Mouse (Mus musculus): Measurements from ENCODE around the gene Mapk8ip1. TPM values are rescaled to one million over a fixed set of nuclear protein-coding genes. Genes with fewer than 3 reads are reported as not detected.

The Mapk8ip1 gene
- 1 to 10 TPM; 1.2 to 1.5 TPM for total RNA-seq (2023)

DNA sequence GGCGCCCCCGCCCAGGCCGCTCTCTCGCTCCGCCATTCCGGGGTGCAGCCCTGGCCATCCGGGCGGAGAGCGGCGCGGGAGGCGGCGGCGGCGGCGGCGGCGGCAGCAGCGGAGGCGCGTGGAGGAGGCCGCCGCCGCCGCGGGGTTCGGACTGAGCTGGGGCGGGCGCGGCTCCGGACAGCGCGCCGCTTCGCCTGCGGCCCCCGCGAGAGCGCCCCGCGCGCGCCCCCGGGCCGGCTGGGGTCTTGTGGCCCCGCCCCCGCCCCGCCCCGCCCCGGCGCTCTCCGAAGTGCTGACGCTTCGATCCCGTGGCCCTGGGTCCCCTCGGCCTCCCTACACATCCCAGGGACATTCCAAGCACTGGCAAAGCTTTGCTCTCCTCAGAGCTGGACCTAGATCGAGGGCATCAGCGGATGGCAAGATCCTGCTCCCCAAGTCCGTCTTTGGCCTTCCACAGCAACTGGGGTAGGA is at the start of gene Mapk8ip1:
Gene Mapk8ip1, minus strand, starts transcription at position 173 of the 471 bp plus-strand sequence.

DNA sequence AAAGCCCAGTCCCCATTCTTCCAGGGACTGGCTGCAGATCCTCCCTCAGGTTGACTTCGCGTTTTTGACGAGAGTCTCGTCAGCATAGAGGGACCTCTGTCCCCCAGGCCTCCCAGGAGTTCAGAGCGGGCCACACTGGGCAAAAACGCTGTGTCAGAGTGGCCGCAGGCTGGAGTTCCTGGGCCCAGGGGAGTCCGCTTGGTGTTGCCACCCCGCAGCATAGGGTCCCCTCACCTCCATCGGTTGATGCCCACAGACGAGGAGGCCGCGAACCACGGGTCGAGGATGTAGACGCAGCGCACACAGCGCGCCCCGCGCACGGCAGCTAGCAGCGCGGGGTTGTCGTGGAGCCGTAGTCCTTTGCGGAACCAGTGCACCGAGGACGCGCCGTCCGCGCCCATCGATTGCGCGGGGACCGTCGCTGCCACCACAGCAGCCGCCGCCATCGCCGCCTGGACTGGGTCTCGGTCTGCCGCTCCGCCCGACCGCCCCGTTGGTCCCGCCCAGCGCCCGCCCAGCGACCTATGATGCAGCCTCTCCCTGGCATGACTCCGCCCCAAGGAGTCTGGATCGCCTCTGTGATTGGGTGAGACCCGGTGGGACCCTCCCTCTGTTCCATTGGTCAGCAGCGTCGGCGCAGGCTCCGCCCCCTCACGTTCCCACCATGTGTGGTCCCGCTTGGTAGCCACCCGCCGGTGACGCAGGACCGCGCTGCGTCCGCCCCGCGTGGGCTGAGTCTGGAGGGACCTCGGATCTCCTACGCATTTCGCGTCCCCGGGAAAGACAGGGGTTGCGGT is 32.7 kb upstream of the Mapk8ip1 start, which contains the start of gene Cry2:
Gene Cry2, minus strand, starts transcription at position 466 of the 797 bp plus-strand sequence.

DNA sequence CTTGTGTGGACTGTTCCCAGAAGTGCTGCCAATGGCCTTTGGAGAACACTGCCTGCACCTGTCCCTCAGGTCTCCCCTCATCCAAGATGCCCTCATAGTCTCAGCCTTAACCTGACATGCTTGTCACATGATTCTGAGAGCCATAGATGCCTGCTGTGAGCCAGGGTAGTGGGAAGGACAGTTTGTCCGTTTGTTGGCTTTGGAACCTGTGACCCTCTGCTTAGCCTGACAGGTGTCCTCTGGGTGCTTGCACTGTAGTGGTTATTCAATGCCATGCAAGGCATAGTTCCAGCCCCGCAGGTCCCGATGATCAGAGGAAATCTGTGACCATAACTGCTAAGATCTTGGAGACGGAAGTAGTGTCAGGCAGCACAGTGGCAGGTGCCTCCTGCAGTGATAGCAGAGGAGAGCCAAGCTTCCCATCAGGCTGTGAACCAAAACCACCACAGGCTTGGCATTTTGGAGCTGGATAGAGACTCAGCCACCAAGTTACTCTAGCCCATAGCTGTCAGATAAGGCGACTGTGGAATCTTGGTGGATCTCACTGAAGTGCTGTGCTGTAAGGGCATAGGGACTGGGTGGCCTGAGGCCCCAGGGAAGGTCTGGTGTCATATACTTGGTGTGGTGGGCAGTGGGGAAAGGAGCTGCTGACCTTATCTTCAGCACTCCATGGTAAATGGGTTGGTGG is 19.0 kb downstream of the Mapk8ip1 start, which contains the start of gene 1700029I15Rik:
Gene 1700029I15Rik, plus strand, starts transcription at position 638 of the 688 bp plus-strand sequence.

DNA sequence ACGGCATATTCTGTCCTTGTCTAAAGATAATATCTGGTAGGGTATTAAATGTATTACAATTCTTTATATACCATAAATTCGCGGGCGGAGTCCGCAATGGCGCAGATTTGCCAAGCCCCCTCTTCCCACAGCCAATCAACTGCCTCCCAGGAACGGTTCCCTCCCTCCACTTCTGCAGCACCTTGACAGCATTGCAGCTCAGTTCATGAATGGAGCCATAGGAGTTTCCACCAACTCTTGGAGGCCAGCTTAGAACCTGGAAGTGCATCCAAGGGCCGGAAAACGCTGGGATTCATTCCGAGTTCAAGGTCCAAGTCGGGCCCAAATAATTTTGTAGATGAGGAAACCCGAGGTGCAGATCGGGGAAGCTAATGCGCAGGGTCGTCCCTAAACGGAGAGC is 26.5 kb downstream of the Mapk8ip1 start, which contains the start of the genes Pex16 and Large2:
Gene Pex16, plus strand, starts transcription at position 163 of the 400 bp plus-strand sequence.
Gene Large2, minus strand, starts transcription at position 356 of the 400 bp plus-strand sequence.

Other genes starting within 250 kb of the Mapk8ip1 start
- gene Pex16, start 26.6 kb downstream of the Mapk8ip1 start, total RNA-seq (2023) = 10 to 100 TPM; 39.2 to 43.0 TPM
- gene Large2, start 26.4 kb downstream of the Mapk8ip1 start, total RNA-seq (2023) = 1 to 10 TPM; 1.9 TPM
- gene 1700029I15Rik, start 18.7 kb downstream of the Mapk8ip1 start, total RNA-seq (2023) = 10 to 100 TPM; 14.2 to 16.7 TPM
- 10 to 100 TPM; 29.7 to 31.1 TPM for gene Cry2, start 32.8 kb upstream of the Mapk8ip1 start, total RNA-seq (2023)
- gene Slc35c1, start 59.3 kb upstream of the Mapk8ip1 start, total RNA-seq (2023) = 10 to 100 TPM; 33.5 to 43.4 TPM
- under 1 TPM in 1 of 2 experiments, not detected in 1; 0.20 TPM for gene Chst1, start 198.4 kb upstream of the Mapk8ip1 start, total RNA-seq (2023)

Measured in T-cell, adult 66 days (primary cell).